Mouse (Mus musculus) neural tube, embryonic 11.5 days (tissue): ENCODE data around the gene Mlkl. TPM values are rescaled to one million over a fixed set of nuclear protein-coding genes. Genes with fewer than 3 reads are reported as not detected.

ENCODE experiments used
- ATAC-seq: fragments of 200-750 bp; cut with Nextera tagmentation; 2 replicates; pipeline ENCODE4 v1.8.0; 2017; ENCODE audit warnings: moderate number of reproducible peaks, mild to moderate bottlenecking, moderate TSS enrichment, moderate library complexity; ENCODE audit not compliant: insufficient read depth, low FRiP score, low TSS enrichment
- DNase-seq: peaks from one replicate; pipeline ENCODE4 v3.0.0-alpha.2; 2015; ENCODE audit warnings: low spot score
- H3K27ac ChIP-seq: fragments of 300-500 bp; sonication (generic); 2 replicates; pipeline ENCODE4 v1.5.1; 2014; ENCODE audit warnings: low read depth, mild to moderate bottlenecking, low read length
- H3K27me3 ChIP-seq: fragments of 300-500 bp; sonication (generic); 2 replicates; pipeline ENCODE4 v1.6.1; 2014; ENCODE audit warnings: mild to moderate bottlenecking, low read length, mixed read lengths; ENCODE audit not compliant: control insufficient read depth, insufficient read depth
- H3K36me3 ChIP-seq: fragments of 300-500 bp; sonication (generic); 2 replicates; pipeline ENCODE4 v1.6.1; 2014; ENCODE audit warnings: mild to moderate bottlenecking, low read length, moderate library complexity, mixed read lengths; ENCODE audit not compliant: control insufficient read depth, insufficient read depth
- H3K4me1 ChIP-seq: fragments of 300-500 bp; sonication (generic); 2 replicates; pipeline ENCODE4 v1.6.1; 2014; ENCODE audit warnings: low read length, mixed read lengths; ENCODE audit not compliant: control insufficient read depth, insufficient read depth
- H3K4me2 ChIP-seq: fragments of 300-500 bp; sonication (generic); 2 replicates; pipeline ENCODE4 v1.6.1; 2014; ENCODE audit warnings: low read depth, mild to moderate bottlenecking, moderate library complexity
- H3K4me3 ChIP-seq: fragments of 300-500 bp; sonication (generic); 2 replicates; pipeline ENCODE4 v1.5.1; 2014; ENCODE audit warnings: low read depth, low read length
- H3K9ac ChIP-seq: fragments of 300-500 bp; sonication (generic); 2 replicates; pipeline ENCODE4 v1.6.1; 2014; ENCODE audit warnings: mild to moderate bottlenecking, low read length
- H3K9me3 ChIP-seq: fragments of 300-500 bp; sonication (generic); 2 replicates; pipeline ENCODE4 v1.6.1; 2016; ENCODE audit warnings: low read length; ENCODE audit not compliant: control insufficient read depth
- WGBS: fragments of 180-500 bp; shearing (Covaris S2); extraction: QIAGEN DNeasy Blood & Tissue Kit; methylation state at CpG from one replicate; pipeline ENCODE4 v1.1.7; 2014; 5-methylcytosine and 5-hydroxymethylcytosine counted together
- polyA plus RNA-seq: library from polyadenylated mRNA; unstranded; fragments of >200 nt; fragmentation: Nextera tagmentation; extraction: Ambion mirVana; gene quantifications from 2 replicates; pipeline ENCODE4 v1.2.1, GENCODE M21; 2014

Gene Mlkl
- polyA plus RNA-seq, 1 experiment from 2014 or later, result 0.37 TPM

GRCm38 (mm10) chr8:111359936-111360335 is 22.0 kb upstream of the Mlkl start:
- ATAC-seq (no peak), DNase-seq (no peak)
- H3K27me3 ChIP-seq, result no peaks in the 10 kb centered on the region
- H3K4me1 ChIP-seq, result no peaks in the 10 kb centered on the region
- H3K36me3 ChIP-seq, result no peaks in the 10 kb centered on the region
- H3K9me3 ChIP-seq, result no peaks in the 10 kb centered on the region
- no peak overlapping the region for H3K9ac ChIP-seq
- H3K4me3 ChIP-seq, result no peak overlapping the region
- H3K27ac ChIP-seq, result no peak overlapping the region
- H3K4me2 ChIP-seq, result no peak overlapping the region
- 65% methylated on average over 5 of the region's 5 CpGs for WGBS

GRCm38 (mm10) chr8:111358905-111359304 is 20.9 kb upstream of the Mlkl start:
- DNase-seq (no peak), ATAC-seq (no peak)
- Histone ChIP-seq H3K27ac (no peak overlapping the region), H3K4me1 (no peaks in the 10 kb centered on the region), H3K36me3 (no peaks in the 10 kb centered on the region), H3K9ac (no peak overlapping the region), H3K4me3 (no peak overlapping the region), H3K9me3 (no peaks in the 10 kb centered on the region), H3K4me2 (no peak overlapping the region), H3K27me3 (no peaks in the 10 kb centered on the region)
- 76% methylated on average over 1 of the region's 1 CpGs for WGBS

GRCm38 (mm10) chr8:111357433-111357832 is 19.5 kb upstream of the Mlkl start:
- Histone ChIP-seq H3K36me3 (no peaks in the 10 kb centered on the region), H3K9ac (no peak overlapping the region), H3K4me2 (no peak overlapping the region), H3K9me3 (no peaks in the 10 kb centered on the region), H3K27me3 (no peaks in the 10 kb centered on the region), H3K4me3 (no peak overlapping the region), H3K27ac (no peak overlapping the region), H3K4me1 (no peaks in the 10 kb centered on the region)
- WGBS, result 84% methylated on average over 4 of the region's 4 CpGs
- DNase-seq (no peak), ATAC-seq (no peak)

- WGBS, result 81% methylated on average over 9 of the region's 9 CpGs
- no peak overlapping the region for H3K4me3 ChIP-seq
- DNase-seq, result no peak
Measured at GRCm38 (mm10) chr8:111353497-111353896, 15.5 kb upstream of the Mlkl start.

GRCm38 (mm10) chr8:111352289-111352688 is 14.3 kb upstream of the Mlkl start:
- Histone ChIP-seq H3K36me3 (no peaks in the 10 kb centered on the region), H3K27ac (no peak overlapping the region), H3K9me3 (no peaks in the 10 kb centered on the region), H3K4me1 (no peaks in the 10 kb centered on the region), H3K9ac (no peak overlapping the region), H3K4me3 (no peak overlapping the region), H3K27me3 (no peaks in the 10 kb centered on the region), H3K4me2 (no peak overlapping the region)
- DNase-seq (no peak), ATAC-seq (no peak)
- 84% methylated on average over 5 of the region's 5 CpGs for WGBS

More at GRCm38 (mm10) chr8:111353497-111353896, 15.5 kb upstream of the Mlkl start:
- H3K36me3 ChIP-seq, result no peaks in the 10 kb centered on the region
- H3K9ac ChIP-seq, result no peak overlapping the region
- H3K4me1 ChIP-seq, result no peaks in the 10 kb centered on the region
- no peak overlapping the region for H3K27ac ChIP-seq
- no peak overlapping the region for H3K4me2 ChIP-seq
- no peak for ATAC-seq
- H3K9me3 ChIP-seq, result no peaks in the 10 kb centered on the region
- H3K27me3 ChIP-seq, result no peaks in the 10 kb centered on the region

GRCm38 (mm10) chr8:111350577-111350976 is 12.6 kb upstream of the Mlkl start:
- DNase-seq (no peak), ATAC-seq (no peak)
- WGBS, result 89% methylated on average over 6 of the region's 6 CpGs
- no peak overlapping the region for H3K27ac ChIP-seq
- no peaks in the 10 kb centered on the region for H3K36me3 ChIP-seq
- H3K9ac ChIP-seq, result no peak overlapping the region
- no peaks in the 10 kb centered on the region for H3K9me3 ChIP-seq
- no peak overlapping the region for H3K4me2 ChIP-seq
- no peaks in the 10 kb centered on the region for H3K4me1 ChIP-seq
- H3K27me3 ChIP-seq, result no peaks in the 10 kb centered on the region
- no peak overlapping the region for H3K4me3 ChIP-seq

GRCm38 (mm10) chr8:111343225-111343624 is 5.2 kb upstream of the Mlkl start:
- Histone ChIP-seq H3K4me1 (no peaks in the 10 kb centered on the region), H3K4me3 (no peak overlapping the region), H3K4me2 (no peak overlapping the region), H3K27me3 (no peaks in the 10 kb centered on the region), H3K27ac (no peak overlapping the region), H3K9me3 (no peaks in the 10 kb centered on the region), H3K36me3 (no peaks in the 10 kb centered on the region), H3K9ac (no peak overlapping the region)
- ATAC-seq, result no peak
- DNase-seq, result peak; percentile 78
- 17% methylated on average over 5 of the region's 5 CpGs for WGBS

- ATAC-seq, result no peak
- Histone ChIP-seq H3K4me1 (no peaks in the 10 kb centered on the region), H3K4me2 (no peak overlapping the region), H3K27me3 (no peaks in the 10 kb centered on the region), H3K9me3 (no peaks in the 10 kb centered on the region), H3K27ac (no peak overlapping the region), H3K4me3 (no peak overlapping the region), H3K9ac (no peak overlapping the region), H3K36me3 (no peaks in the 10 kb centered on the region)
- 80% methylated on average over 3 of the region's 3 CpGs for WGBS
- DNase-seq, result no peak
Measured at GRCm38 (mm10) chr8:111340186-111340585, 2.2 kb upstream of the Mlkl start.

GRCm38 (mm10) chr8:111338370-111339208 is 612 bp upstream of the Mlkl start:
- DNase-seq (no peak), ATAC-seq (no peak)
- Histone ChIP-seq H3K36me3 (no peaks in the 10 kb centered on the region), H3K27me3 (no peaks in the 10 kb centered on the region), H3K9me3 (no peaks in the 10 kb centered on the region), H3K4me3 (no peak overlapping the region; the same call in 1 of the 2 replicates), H3K4me1 (no peaks in the 10 kb centered on the region), H3K4me2 (peak overlapping the region; percentile 53), H3K9ac (no peak overlapping the region), H3K27ac (no peak overlapping the region)
- WGBS, result 54% methylated on average over 12 of the region's 12 CpGs
